Mouse (Mus musculus) CH12.LX (cell line): ENCODE results near the gene Amh. TPM values are rescaled to one million over a fixed set of nuclear protein-coding genes. Genes with fewer than 3 reads are reported as not detected.

Experiments used
- DNase-seq: peaks from one replicate; pipeline ENCODE4 v3.0.0-alpha.2; 2013; ENCODE audit errors: extremely low read depth
- H3K27ac ChIP-seq: 2 replicates; pipeline ENCODE4 v1.5.1; 2012; ENCODE audit warnings: low read depth, mild to moderate bottlenecking, control low read depth, moderate library complexity; ENCODE audit not compliant: insufficient read depth
- H3K27me3 ChIP-seq: replicated peaks from 2 replicates; pipeline ENCODE3; 2012; ENCODE audit warnings: inconsistent platforms
- H3K36me3 ChIP-seq, 2 experiments: replicated peaks in 1 of 2; 2 replicates each; pipeline versions ENCODE3 to v1.6.1; 2012; ENCODE audit warnings: inconsistent platforms in 1 of 2, low read length in 1 of 2, mild to moderate bottlenecking in 1 of 2, mixed read lengths in 1 of 2, moderate library complexity in 1 of 2; ENCODE audit not compliant: control insufficient read depth in 1 of 2, insufficient read depth in 1 of 2
- H3K4me1 ChIP-seq, 2 experiments: 2 replicates each; pipeline ENCODE4 v1.6.1; 2012; ENCODE audit warnings: inconsistent platforms in 1 of 2, moderate library complexity in 1 of 2; ENCODE audit not compliant: insufficient read depth in 2 of 2, control insufficient read depth in 1 of 2
- H3K4me2 ChIP-seq: 2 replicates; pipeline ENCODE4 v1.6.1; 2012; ENCODE audit warnings: low read depth, mild to moderate bottlenecking, control low read depth; ENCODE audit not compliant: poor library complexity, insufficient read depth, severe bottlenecking
- H3K4me3 ChIP-seq, 3 experiments: fragments of 150-350 bp in 1 of 3; sonication (generic) in 1 of 3; replicated peaks in 1 of 3; 2 replicates each; pipeline versions ENCODE3 to v1.5.1; 2011 to 2012; ENCODE audit warnings: low read depth in 2 of 3, low read length in 2 of 3, mild to moderate bottlenecking in 2 of 3, moderate library complexity in 2 of 3, control low read depth in 1 of 3, improper control_type of control experiment in 1 of 3, inconsistent platforms in 1 of 3, mixed read lengths in 1 of 3; ENCODE audit not compliant: poor library complexity in 1 of 3
- H3K79me2 ChIP-seq: replicated peaks from 2 replicates; pipeline ENCODE4 v1.6.1; 2012; ENCODE audit warnings: mild to moderate bottlenecking, moderate library complexity; ENCODE audit not compliant: control insufficient read depth, poor library complexity, insufficient read depth, severe bottlenecking; ENCODE audit errors: extremely low read depth
- H3K9ac ChIP-seq: 2 replicates; pipeline ENCODE4 v1.6.1; 2012; ENCODE audit warnings: low read depth, mild to moderate bottlenecking, control low read depth, moderate library complexity; ENCODE audit not compliant: insufficient read depth
- H3K9me3 ChIP-seq: replicated peaks from 2 replicates; pipeline ENCODE3; 2012; ENCODE audit warnings: low read length, inconsistent platforms, mixed read lengths
- CTCF ChIP-seq, 2 experiments: IDR thresholded peaks in 1 of 2; conservative IDR thresholded peaks in 1 of 2; 2 replicates each; pipeline ENCODE4 v1.5.1; 2011 to 2012; ENCODE audit warnings: low read depth in 2 of 2, low read length in 2 of 2, improper control_type of control experiment in 1 of 2, inconsistent platforms in 1 of 2, mild to moderate bottlenecking in 1 of 2, moderate library complexity in 1 of 2
- ELF1 ChIP-seq: IDR thresholded peaks from 2 replicates; pipeline ENCODE4 v1.6.1; 2014; ENCODE audit warnings: low read depth, mild to moderate bottlenecking, inconsistent platforms, low read length, improper control_type of control experiment
- MAZ ChIP-seq: IDR thresholded peaks from 2 replicates; pipeline ENCODE4 v1.6.1; 2012; ENCODE audit warnings: low read depth, mild to moderate bottlenecking, inconsistent platforms, low read length, improper control_type of control experiment, moderate library complexity
- TCF12 ChIP-seq: IDR thresholded peaks from 2 replicates; pipeline ENCODE4 v1.6.1; 2014; ENCODE audit warnings: low read depth, mild to moderate bottlenecking, inconsistent platforms, low read length, improper control_type of control experiment
- ZC3H11A ChIP-seq: IDR thresholded peaks from 2 replicates; pipeline ENCODE4 v1.6.1; 2012; ENCODE audit warnings: low read depth, mild to moderate bottlenecking, inconsistent platforms, low read length, improper control_type of control experiment
- dilution Hi-C: fragments of 300-500 bp; cut with MboI; formaldehyde crosslinking; loops from 2 replicates; pipeline ENCODE4 v1.14.3; 2020; ENCODE audit warnings: low sequenced_read_pairs; ENCODE audit not compliant: extremely low pct_unique_long_range_greater_than_20kb, extremely low pct_ligation_motif_present
- in situ Hi-C: fragments of 300-500 bp; cut with MboI; formaldehyde crosslinking; loops from 3 replicates; pipeline ENCODE4 v1.14.3; 2019; ENCODE audit warnings: low sequenced_read_pairs, low pct_ligation_motif_present, low pct_unique_long_range_greater_than_20kb, mixed read lengths
- polyA plus RNA-seq: library from polyadenylated mRNA; unstranded; fragments of >175 nt; gene quantifications from 2 replicates; pipeline ENCODE4 v1.2.1, GENCODE M21; 2012; ENCODE audit warnings: low read depth; ENCODE audit not compliant: insufficient read length
- total RNA-seq, 2 experiments: library from RNA; depleted of rRNA; stranded (reverse); fragments of 300-350 nt in 1 of 2; fragments of >200 nt in 1 of 2; gene quantifications; 2 replicates each; pipeline ENCODE4 v1.2.3; 2012 to 2014

Gene Amh
- total and polyA plus RNA-seq, 3 experiments, result 0.43 to 1.1 (median 0.59) TPM

DNA sequence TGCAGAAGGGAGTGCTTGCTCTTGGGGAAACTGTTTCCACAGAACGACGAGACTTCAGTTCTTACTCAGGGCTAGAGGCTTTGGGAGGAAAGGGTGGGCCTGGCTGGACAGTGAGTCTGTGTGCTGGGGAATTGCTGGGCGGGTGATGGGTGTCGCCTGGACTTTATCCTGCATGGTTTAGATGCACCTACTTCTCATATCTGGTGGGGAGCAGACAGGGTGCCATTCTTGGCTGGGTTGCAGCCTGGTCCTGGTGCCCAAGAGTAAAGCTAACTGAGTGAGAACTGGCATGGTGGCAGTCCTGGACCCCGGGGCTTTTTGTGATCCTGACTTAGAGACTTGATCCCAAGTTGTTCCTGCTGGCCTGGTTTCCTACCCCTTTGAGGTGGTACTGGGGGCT is 51.9 kb downstream of the Amh start:
- in situ Hi-C loops, result loop anchor here (5.0 kb wide), 1 partner anchor 35 kb away; no protein-coding TSS in a partner anchor
- DNase-seq, result no peak
- H3K27me3 ChIP-seq, result no peaks in the 10 kb centered on the region
- H3K36me3 ChIP-seq, result peaks cover 24 to 53% of the 10 kb centered on the region in 2 experiments
- peaks cover 10 to 34% of the 10 kb centered on the region in 2 experiments for H3K4me1 ChIP-seq
- TF ChIP-seq MAZ (no peak), CTCF (conservative IDR thresholded peaks at IDR 0.05 in 1 of 2, IDR thresholded peaks at IDR 0.05 in 1 of 2; ENCODE audit: low read depth in 2 of 2, low read length in 2 of 2) (no peak), ELF1 (no peak), TCF12 (no peak), ZC3H11A (no peak)
- dilution Hi-C loops, result no loop called here
- H3K4me2 ChIP-seq, result no peak overlapping the region
- peaks cover 16% of the 10 kb centered on the region for H3K79me2 ChIP-seq
- H3K4me3 ChIP-seq, result no peak overlapping the region
- no peaks in the 10 kb centered on the region for H3K9me3 ChIP-seq
- no peak overlapping the region for H3K27ac ChIP-seq
- H3K9ac ChIP-seq, result no peak overlapping the region

Other genes starting within 250 kb of the Amh start
Only the 20 nearest of the 27 such genes appear.
- 5.0 and 8.0 TPM in 2 replicates for gene Adat3, start 202.4 kb upstream of the Amh start, total RNA-seq (2012; rRNA removed)
- 5.8 and 6.6 TPM in 2 replicates for gene Adat3, start 202.4 kb upstream of the Amh start, total RNA-seq (2014; rRNA removed)
- 6.3 and 6.7 TPM in 2 replicates for gene Adat3, start 202.4 kb upstream of the Amh start, polyA plus RNA-seq
- 1.8 and 2.2 TPM in 2 replicates for gene Gm49322, start 199.2 kb upstream of the Amh start, total RNA-seq (2012; rRNA removed)
- 0.20 and 0.28 TPM in 2 replicates for gene Gm49322, start 199.2 kb upstream of the Amh start, total RNA-seq (2014; rRNA removed)
- 0.97 and 1.1 TPM in 2 replicates for gene Gm49322, start 199.2 kb upstream of the Amh start, polyA plus RNA-seq
- gene Csnk1g2, start 182.4 kb upstream of the Amh start, total RNA-seq (2012; rRNA removed), result 44.1 and 50.3 TPM in 2 replicates
- gene Csnk1g2, start 182.4 kb upstream of the Amh start, total RNA-seq (2014; rRNA removed), result 44.3 and 50.1 TPM in 2 replicates
- 55.9 and 59.0 TPM in 2 replicates for gene Csnk1g2, start 182.4 kb upstream of the Amh start, polyA plus RNA-seq
- 19.3 and 26.2 TPM in 2 replicates for gene Btbd2, start 148.2 kb upstream of the Amh start, total RNA-seq (2012; rRNA removed)
- 10.0 and 11.1 TPM in 2 replicates for gene Btbd2, start 148.2 kb upstream of the Amh start, total RNA-seq (2014; rRNA removed)
- 18.8 and 19.4 TPM in 2 replicates for gene Btbd2, start 148.2 kb upstream of the Amh start, polyA plus RNA-seq
- 91.5 and 110 TPM in 2 replicates for gene Mknk2, start 127.1 kb upstream of the Amh start, total RNA-seq (2012; rRNA removed)
- 121 and 138 TPM in 2 replicates for gene Mknk2, start 127.1 kb upstream of the Amh start, total RNA-seq (2014; rRNA removed)
- gene Mknk2, start 127.1 kb upstream of the Amh start, polyA plus RNA-seq, result 175 and 199 TPM in 2 replicates
- gene Mob3a, start 103.3 kb upstream of the Amh start, total RNA-seq (2012; rRNA removed), result 56.9 and 71.7 TPM in 2 replicates
- gene Mob3a, start 103.3 kb upstream of the Amh start, total RNA-seq (2014; rRNA removed), result 65.2 and 71.4 TPM in 2 replicates
- 75.0 and 84.2 TPM in 2 replicates for gene Mob3a, start 103.3 kb upstream of the Amh start, polyA plus RNA-seq
- gene Izumo4, start 103.1 kb upstream of the Amh start, total RNA-seq (2012; rRNA removed), result 8.1 and 9.6 TPM in 2 replicates
- 2.7 and 4.3 TPM in 2 replicates for gene Izumo4, start 103.1 kb upstream of the Amh start, total RNA-seq (2014; rRNA removed)
- gene Izumo4, start 103.1 kb upstream of the Amh start, polyA plus RNA-seq, result 5.9 TPM in 2 replicates
- 48.1 and 49.4 TPM in 2 replicates for gene Ap3d1, start 63.0 kb upstream of the Amh start, total RNA-seq (2012; rRNA removed)
- gene Ap3d1, start 63.0 kb upstream of the Amh start, total RNA-seq (2014; rRNA removed), result 24.2 and 28.4 TPM in 2 replicates
- 46.5 and 57.0 TPM in 2 replicates for gene Ap3d1, start 63.0 kb upstream of the Amh start, polyA plus RNA-seq
- gene Dot1l, start 50.0 kb upstream of the Amh start, total RNA-seq (2012; rRNA removed), result 13.3 and 15.5 TPM in 2 replicates
- gene Dot1l, start 50.0 kb upstream of the Amh start, total RNA-seq (2014; rRNA removed), result 2.7 and 3.3 TPM in 2 replicates
- 30.9 and 43.8 TPM in 2 replicates for gene Dot1l, start 50.0 kb upstream of the Amh start, polyA plus RNA-seq
- gene Sf3a2, start 7.0 kb upstream of the Amh start, total RNA-seq (2012; rRNA removed), result 29.0 and 36.5 TPM in 2 replicates
- gene Sf3a2, start 7.0 kb upstream of the Amh start, total RNA-seq (2014; rRNA removed), result 7.8 and 12.4 TPM in 2 replicates
- gene Sf3a2, start 7.0 kb upstream of the Amh start, polyA plus RNA-seq, result 136 and 153 TPM in 2 replicates
- 63.8 and 81.8 TPM in 2 replicates for gene Plekhj1, start 6.6 kb upstream of the Amh start, total RNA-seq (2012; rRNA removed)
- 51.5 and 63.4 TPM in 2 replicates for gene Plekhj1, start 6.6 kb upstream of the Amh start, total RNA-seq (2014; rRNA removed)
- gene Plekhj1, start 6.6 kb upstream of the Amh start, polyA plus RNA-seq, result 119 and 123 TPM in 2 replicates
- gene Jsrp1, start 8.3 kb downstream of the Amh start, total RNA-seq (2012; rRNA removed), result 0.34 and 0.72 TPM in 2 replicates
- 0.30 and 0.35 TPM in 2 replicates for gene Jsrp1, start 8.3 kb downstream of the Amh start, total RNA-seq (2014; rRNA removed)
- 0.95 and 1.1 TPM in 2 replicates for gene Jsrp1, start 8.3 kb downstream of the Amh start, polyA plus RNA-seq
- gene Oaz1, start 21.4 kb downstream of the Amh start, total RNA-seq (2012; rRNA removed), result 899 and 966 TPM in 2 replicates
- 792 and 1,081 TPM in 2 replicates for gene Oaz1, start 21.4 kb downstream of the Amh start, total RNA-seq (2014; rRNA removed)
- 646 and 664 TPM in 2 replicates for gene Oaz1, start 21.4 kb downstream of the Amh start, polyA plus RNA-seq
- gene Lingo3, start 38.8 kb downstream of the Amh start, total RNA-seq (2012; rRNA removed), result 0.08 and 0.21 TPM in 2 replicates
- gene Lingo3, start 38.8 kb downstream of the Amh start, total RNA-seq (2014; rRNA removed), result not detected in 2 replicates
- gene Lingo3, start 38.8 kb downstream of the Amh start, polyA plus RNA-seq, result not detected in 2 replicates
- 374 and 409 TPM in 2 replicates for gene Lsm7, start 50.0 kb downstream of the Amh start, total RNA-seq (2012; rRNA removed)
- gene Lsm7, start 50.0 kb downstream of the Amh start, total RNA-seq (2014; rRNA removed), result 411 and 435 TPM in 2 replicates
- 171 and 198 TPM in 2 replicates for gene Lsm7, start 50.0 kb downstream of the Amh start, polyA plus RNA-seq
- gene Sppl2b, start 50.0 kb downstream of the Amh start, total RNA-seq (2012; rRNA removed), result 19.0 and 23.7 TPM in 2 replicates
- 12.3 and 13.8 TPM in 2 replicates for gene Sppl2b, start 50.0 kb downstream of the Amh start, total RNA-seq (2014; rRNA removed)
- 24.1 and 30.0 TPM in 2 replicates for gene Sppl2b, start 50.0 kb downstream of the Amh start, polyA plus RNA-seq
- gene Tmprss9, start 66.6 kb downstream of the Amh start, total RNA-seq (2012; rRNA removed), result 0.04 TPM in 1 of 2 replicates, not detected in the other
- gene Tmprss9, start 66.6 kb downstream of the Amh start, total RNA-seq (2014; rRNA removed), result not detected in 2 replicates
- 0.07 TPM in 1 of 2 replicates, not detected in the other for gene Tmprss9, start 66.6 kb downstream of the Amh start, polyA plus RNA-seq
- gene Timm13, start 95.7 kb downstream of the Amh start, total RNA-seq (2012; rRNA removed), result 279 and 313 TPM in 2 replicates
- gene Timm13, start 95.7 kb downstream of the Amh start, total RNA-seq (2014; rRNA removed), result 137 and 139 TPM in 2 replicates
- 292 and 344 TPM in 2 replicates for gene Timm13, start 95.7 kb downstream of the Amh start, polyA plus RNA-seq
- 23.6 and 25.8 TPM in 2 replicates for gene Lmnb2, start 113.0 kb downstream of the Amh start, total RNA-seq (2012; rRNA removed)
- 22.2 and 23.7 TPM in 2 replicates for gene Lmnb2, start 113.0 kb downstream of the Amh start, total RNA-seq (2014; rRNA removed)
- gene Lmnb2, start 113.0 kb downstream of the Amh start, polyA plus RNA-seq, result 20.7 and 23.6 TPM in 2 replicates
- gene Gadd45b, start 124.8 kb downstream of the Amh start, total RNA-seq (2012; rRNA removed), result 36.2 and 52.5 TPM in 2 replicates
- 19.3 and 24.4 TPM in 2 replicates for gene Gadd45b, start 124.8 kb downstream of the Amh start, total RNA-seq (2014; rRNA removed)
- gene Gadd45b, start 124.8 kb downstream of the Amh start, polyA plus RNA-seq, result 14.9 and 16.4 TPM in 2 replicates